10 mouse cellular contexts compared by ENCODE assay signal in the genomic region with DNA sequence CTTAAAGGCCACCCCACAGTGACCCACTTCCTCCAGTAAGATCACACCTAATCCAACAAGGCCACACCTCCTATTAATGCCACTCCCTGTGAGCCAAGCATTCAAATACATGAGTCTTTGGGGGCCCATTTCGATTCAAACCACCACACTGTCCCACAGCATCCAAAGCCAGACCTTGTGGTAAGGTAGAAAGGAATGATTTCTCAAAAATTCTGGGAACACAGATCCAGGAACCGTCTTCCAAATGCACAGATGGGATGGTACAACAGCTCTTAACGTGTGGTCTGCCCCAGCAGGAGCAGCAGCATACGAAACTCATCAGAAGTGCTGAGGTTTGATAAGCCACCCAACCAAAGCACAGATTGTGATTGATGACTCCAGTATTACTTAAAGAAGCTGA. TPM values are rescaled to one million over a fixed set of nuclear protein-coding genes. Genes with fewer than 3 reads are reported as not detected.
"Had no signal": no experiment of that assay in that cellular context is flagged by ENCODE, and none has a peak within 500 bp of the region (broad histone marks: within the 10 kb centered on the region; RNA-seq: fewer than 3 reads in every experiment).

No protein-coding gene starts in this region.

- H3K9ac ChIP-seq: limb, embryonic 13.5 days; liver, embryonic 14.5 days; midbrain, embryonic 12.5 days; neural tube, embryonic 13.5 days had no signal

- H3K4me3 ChIP-seq: limb, embryonic 13.5 days; midbrain, embryonic 12.5 days; neural tube, embryonic 13.5 days had no signal

- H3K9me3 ChIP-seq: midbrain, embryonic 12.5 days; neural tube, embryonic 13.5 days had no signal

- H3K36me3 ChIP-seq: limb, embryonic 13.5 days; midbrain, embryonic 12.5 days; neural tube, embryonic 13.5 days had no signal

- H3K27ac ChIP-seq: limb, embryonic 13.5 days; liver, embryonic 14.5 days; midbrain, embryonic 12.5 days; neural tube, embryonic 13.5 days had no signal

- H3K4me2 ChIP-seq: midbrain, embryonic 12.5 days; neural tube, embryonic 13.5 days had no signal

- DNase-seq: lung, adult 18-20 months; right cerebral cortex, postnatal 14 days; thymus, postnatal 4 days had no signal

- ATAC-seq: midbrain, embryonic 16.5 days had no signal

- H3K27me3 ChIP-seq: midbrain, embryonic 12.5 days; neural tube, embryonic 13.5 days had no signal

- H3K4me1 ChIP-seq: midbrain, embryonic 12.5 days; neural tube, embryonic 13.5 days had no signal

RNA-seq across cellular contexts. Expression of gene Adamts18, which starts 18.0 kb away (rescaled TPM):
- polyA plus RNA-seq: liver, adult 2 months; spleen, adult 2 months had no signal
